ENCODE assay signal across 9 mouse cellular contexts in genomic region chr4:141311506-141311905, GRCm38 (mm10). TPM values are rescaled to one million over a fixed set of nuclear protein-coding genes. Genes with fewer than 3 reads are reported as not detected.
A peak's percentile ranks its signal among the peaks of the same experiment; 100 is the strongest.
DNase-seq lines count a peak whose midpoint lies in the region; ATAC-seq lines count a peak whose summit lies in the region.
"Had no signal": no experiment of that assay in that cellular context is flagged by ENCODE, and none has a peak within 500 bp of the region (broad histone marks: within the 10 kb centered on the region; RNA-seq: fewer than 3 reads in every experiment).

No protein-coding gene starts in this region.

- H3K4me3 ChIP-seq in kidney, embryonic 14.5 days (ENCODE audit: low read length): no peak overlapping the region
- H3K4me3 ChIP-seq in embryonic facial prominence, embryonic 14.5 days (ENCODE audit: low read depth, low read length): no peak overlapping the region
- H3K4me3 ChIP-seq in kidney, embryonic 16.5 days (ENCODE audit: low read length): no peak overlapping the region
- no peak overlapping the region for H3K4me3 ChIP-seq in midbrain, embryonic 16.5 days (ENCODE audit: low read depth, low read length)

- no peaks in the 10 kb centered on the region for H3K27me3 ChIP-seq in kidney, embryonic 14.5 days (ENCODE audit: control insufficient read depth, insufficient read depth, low read length)
- no peaks in the 10 kb centered on the region for H3K27me3 ChIP-seq in embryonic facial prominence, embryonic 14.5 days (replicated peaks; ENCODE audit: control insufficient read depth, insufficient read depth, low read length)
- H3K27me3 ChIP-seq in kidney, embryonic 16.5 days (ENCODE audit: insufficient read depth, low read length): no peaks in the 10 kb centered on the region
- no peaks in the 10 kb centered on the region for H3K27me3 ChIP-seq in midbrain, embryonic 16.5 days (ENCODE audit: control insufficient read depth, insufficient read depth, low read depth, low read length)

- no peak overlapping the region; the same call in 1 of the 2 replicates for H3K4me2 ChIP-seq in kidney, embryonic 14.5 days (replicated peaks; ENCODE audit: low read depth, low read length)
- H3K4me2 ChIP-seq in embryonic facial prominence, embryonic 14.5 days (ENCODE audit: low read depth, low read length): no peak overlapping the region
- no peak overlapping the region for H3K4me2 ChIP-seq in kidney, embryonic 16.5 days (replicated peaks; ENCODE audit: low read depth, low read length)
- no peak overlapping the region for H3K4me2 ChIP-seq in midbrain, embryonic 16.5 days (ENCODE audit: low read length)

- peaks cover 11% of the 10 kb centered on the region for H3K36me3 ChIP-seq in kidney, embryonic 14.5 days (ENCODE audit: control insufficient read depth, insufficient read depth, low read length)
- no peaks in the 10 kb centered on the region for H3K36me3 ChIP-seq in embryonic facial prominence, embryonic 14.5 days (ENCODE audit: control insufficient read depth, insufficient read depth, low read length)
- peaks cover 5% of the 10 kb centered on the region for H3K36me3 ChIP-seq in kidney, embryonic 16.5 days (ENCODE audit: insufficient read depth, low read length)
- no peaks in the 10 kb centered on the region for H3K36me3 ChIP-seq in midbrain, embryonic 16.5 days (ENCODE audit: control insufficient read depth, insufficient read depth, low read length)

- no peak for DNase-seq in kidney, adult 9 months
- no peak for DNase-seq in embryonic facial prominence, embryonic 14.5 days (ENCODE audit: low spot score)
- no peak for DNase-seq in ovary, postnatal 14 days (ENCODE audit: low spot score)
- DNase-seq: cerebellum, postnatal 10 days had no signal

- no peaks in the 10 kb centered on the region for H3K9me3 ChIP-seq in kidney, embryonic 14.5 days (ENCODE audit: control insufficient read depth, low read length)
- H3K9me3 ChIP-seq in embryonic facial prominence, embryonic 14.5 days (ENCODE audit: control insufficient read depth, low read length): no peaks in the 10 kb centered on the region
- no peaks in the 10 kb centered on the region for H3K9me3 ChIP-seq in kidney, embryonic 16.5 days (ENCODE audit: low read length)
- no peaks in the 10 kb centered on the region for H3K9me3 ChIP-seq in midbrain, embryonic 16.5 days (replicated peaks; ENCODE audit: control insufficient read depth, low read length, poor library complexity, severe bottlenecking)

- no peak for ATAC-seq in kidney, embryonic 14.5 days (ENCODE audit: low FRiP score, low TSS enrichment)
- no peak for ATAC-seq in embryonic facial prominence, embryonic 14.5 days (ENCODE audit: low read depth)
- peak; percentile 20; the same call in 1 of the 2 replicates for ATAC-seq in kidney, embryonic 16.5 days (ENCODE audit: low FRiP score, low TSS enrichment)
- ATAC-seq in midbrain, embryonic 16.5 days: no peak
- ATAC-seq in erythroblast, adult 5-6 weeks (replicated peaks; ENCODE audit: low FRiP score, poor library complexity, severe bottlenecking): no peak
- ATAC-seq: forebrain, embryonic 14.5 days had no signal

- 44% methylated on average over 6 of the region's 6 CpGs for WGBS in kidney, embryonic 14.5 days
- WGBS in embryonic facial prominence, embryonic 14.5 days: 20% methylated on average over 6 of the region's 6 CpGs
- WGBS in kidney, embryonic 16.5 days: 41% methylated on average over 6 of the region's 6 CpGs
- 45% methylated on average over 6 of the region's 6 CpGs for WGBS in midbrain, embryonic 16.5 days

- peak overlapping the region; percentile 62; the same call in 1 of the 2 replicates for H3K27ac ChIP-seq in kidney, embryonic 14.5 days (ENCODE audit: low read depth, low read length)
- H3K27ac ChIP-seq in embryonic facial prominence, embryonic 14.5 days (replicated peaks; ENCODE audit: low read depth, low read length): peak overlapping the region; percentile 31
- peak overlapping the region; percentile 76 for H3K27ac ChIP-seq in kidney, embryonic 16.5 days (ENCODE audit: low read length)
- H3K27ac ChIP-seq in midbrain, embryonic 16.5 days (ENCODE audit: low read length): peak overlapping the region; percentile 18; the same call in 1 of the 2 replicates

- peaks cover 54% of the 10 kb centered on the region for H3K4me1 ChIP-seq in kidney, embryonic 14.5 days (ENCODE audit: control insufficient read depth, insufficient read depth, low read length)
- H3K4me1 ChIP-seq in embryonic facial prominence, embryonic 14.5 days (ENCODE audit: control insufficient read depth, insufficient read depth, low read length): peaks cover 32% of the 10 kb centered on the region
- peaks cover 72% of the 10 kb centered on the region for H3K4me1 ChIP-seq in kidney, embryonic 16.5 days (ENCODE audit: insufficient read depth, low read length)
- peaks cover 27% of the 10 kb centered on the region for H3K4me1 ChIP-seq in midbrain, embryonic 16.5 days (ENCODE audit: control insufficient read depth, insufficient read depth, low read length)

- no peak overlapping the region for H3K9ac ChIP-seq in kidney, embryonic 14.5 days (ENCODE audit: low read depth, low read length)
- H3K9ac ChIP-seq in embryonic facial prominence, embryonic 14.5 days (ENCODE audit: low read depth, low read length): no peak overlapping the region
- H3K9ac ChIP-seq in kidney, embryonic 16.5 days (replicated peaks; ENCODE audit: low read length): no peak overlapping the region; the same call in 1 of the 2 replicates
- peak overlapping the region; percentile 43; the same call in 1 of the 2 replicates for H3K9ac ChIP-seq in midbrain, embryonic 16.5 days (ENCODE audit: low read depth, low read length)

RNA-seq across cellular contexts. Expression of gene Epha2, which starts 10.5 kb away (rescaled TPM):
- 3.7 and 3.9 TPM in 2 replicates for polyA plus RNA-seq in kidney, embryonic 14.5 days (2014; fragmentation: Nextera tagmentation; extraction: Ambion mirVana)
- polyA plus RNA-seq in embryonic facial prominence, embryonic 14.5 days (2014; fragmentation: Nextera tagmentation; extraction: Ambion mirVana): 2.1 and 4.2 TPM in 2 replicates
- polyA plus RNA-seq in kidney, embryonic 16.5 days (2015; fragmentation: Nextera tagmentation; extraction: Ambion mirVana): 8.3 and 8.6 TPM in 2 replicates
- polyA plus RNA-seq in midbrain, embryonic 16.5 days (2015; fragmentation: Nextera tagmentation; extraction: Ambion mirVana): 0.94 and 1.0 TPM in 2 replicates
- total RNA-seq in erythroblast, adult 5-6 weeks (2015; ENCODE audit: low replicate concordance): not detected in 2 replicates
- 0.14 TPM in 1 of 2 replicates, not detected in the other for total RNA-seq in erythroblast, adult 5-6 weeks (2017; ENCODE audit: low replicate concordance)

RNA-seq across cellular contexts. Expression of gene Fam131c, which starts 56.5 kb away (rescaled TPM):
- polyA plus RNA-seq in kidney, embryonic 14.5 days (2014; fragmentation: Nextera tagmentation; extraction: Ambion mirVana): 1.9 and 2.5 TPM in 2 replicates
- polyA plus RNA-seq in embryonic facial prominence, embryonic 14.5 days (2014; fragmentation: Nextera tagmentation; extraction: Ambion mirVana): 2.2 and 2.9 TPM in 2 replicates
- polyA plus RNA-seq in kidney, embryonic 16.5 days (2015; fragmentation: Nextera tagmentation; extraction: Ambion mirVana): 3.0 and 3.1 TPM in 2 replicates
- polyA plus RNA-seq in midbrain, embryonic 16.5 days (2015; fragmentation: Nextera tagmentation; extraction: Ambion mirVana): 39.5 and 50.1 TPM in 2 replicates
- total RNA-seq in erythroblast, adult 5-6 weeks (2015; ENCODE audit: low replicate concordance): not detected in 2 replicates
- not detected in 2 replicates for total RNA-seq in erythroblast, adult 5-6 weeks (2017; ENCODE audit: low replicate concordance)

Comparison
In these comparisons a context has a peak if more than half of its experiments do, and no peak if none do; other contexts are left out.
1. H3K27ac ChIP-seq: peak in every context shown above with its lines; median percentile 76 in kidney, embryonic 16.5 days; 62 in kidney, embryonic 14.5 days; 31 in embryonic facial prominence, embryonic 14.5 days; 18 in midbrain, embryonic 16.5 days.